Mouse (Mus musculus) embryo, embryonic 10 days (tissue): ENCODE measurements around the gene Jaml.

Source experiments
- DNase-seq: peaks from one replicate; pipeline ENCODE4 v3.0.0-alpha.2; 2015; ENCODE audit warnings: low spot score

Jaml gene

DNA sequence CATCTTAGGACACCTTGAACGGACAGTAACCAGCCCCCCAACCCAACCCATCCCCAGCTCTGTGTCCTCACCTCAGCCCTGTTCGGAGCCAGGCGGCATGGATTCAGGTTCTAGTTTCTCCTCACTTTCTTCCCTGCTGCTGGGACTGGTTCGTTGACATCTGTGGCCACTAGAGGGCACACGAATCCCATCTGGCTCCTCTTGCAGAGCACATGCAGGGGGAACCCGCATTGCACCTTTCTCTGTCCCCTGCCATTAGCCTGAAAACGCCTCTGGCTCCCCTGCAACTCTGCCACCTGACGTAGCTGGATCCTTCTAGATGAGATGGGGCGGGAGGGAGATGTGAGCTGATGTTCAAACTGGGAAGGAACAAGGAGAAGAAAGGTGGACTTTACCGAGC lies 42.8 kb downstream of the Jaml start:
- DNase-seq, result peak; percentile 89

DNA sequence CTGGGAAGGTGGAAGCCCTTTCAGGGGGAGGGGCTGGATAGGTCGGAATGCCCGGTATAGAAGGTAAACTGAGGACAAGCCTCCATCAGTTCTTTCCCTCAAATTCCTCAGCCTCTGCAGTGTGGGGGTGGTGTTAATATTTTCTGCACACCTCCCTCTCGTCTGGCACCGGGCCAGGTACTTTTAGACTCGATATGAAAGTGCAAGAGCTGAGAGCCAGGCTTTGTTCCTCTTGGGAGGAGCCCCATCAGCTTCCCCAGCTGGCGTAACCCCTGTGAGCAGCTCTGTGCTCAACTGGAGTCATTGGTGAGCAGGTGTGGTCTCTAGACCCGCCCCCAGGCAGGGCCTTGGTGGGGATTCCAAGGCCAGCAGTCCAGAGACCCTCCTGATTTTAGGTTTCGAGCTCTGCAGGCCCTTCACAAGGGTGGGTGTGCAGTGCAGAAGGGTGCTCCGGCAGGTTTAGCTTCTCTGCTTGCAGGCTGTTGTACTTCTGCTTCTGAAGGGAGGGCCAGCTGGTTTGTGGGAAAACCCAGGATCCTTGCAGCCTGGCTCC lies 43.3 kb downstream of the Jaml start:
- no peak for DNase-seq

DNA sequence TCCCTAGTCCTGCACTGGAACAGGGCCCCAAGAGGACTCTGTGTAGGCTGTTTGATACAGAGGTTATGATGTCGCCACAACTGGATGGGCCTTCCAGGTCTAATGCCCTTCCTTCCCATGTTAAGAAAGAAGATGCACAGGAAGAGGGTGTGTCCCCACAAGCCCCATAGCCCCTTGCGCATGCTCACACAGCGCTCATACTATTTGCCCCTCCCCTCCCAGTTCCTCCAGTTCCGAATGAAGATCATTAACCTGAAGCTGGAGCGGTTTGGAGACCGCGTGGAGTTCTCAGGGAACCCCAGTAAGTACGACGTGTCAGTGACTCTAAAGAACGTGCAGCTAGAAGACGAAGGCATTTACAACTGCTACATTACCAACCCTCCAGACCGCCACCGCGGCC lies 46.2 kb downstream of the Jaml start:
- no peak for DNase-seq

DNA sequence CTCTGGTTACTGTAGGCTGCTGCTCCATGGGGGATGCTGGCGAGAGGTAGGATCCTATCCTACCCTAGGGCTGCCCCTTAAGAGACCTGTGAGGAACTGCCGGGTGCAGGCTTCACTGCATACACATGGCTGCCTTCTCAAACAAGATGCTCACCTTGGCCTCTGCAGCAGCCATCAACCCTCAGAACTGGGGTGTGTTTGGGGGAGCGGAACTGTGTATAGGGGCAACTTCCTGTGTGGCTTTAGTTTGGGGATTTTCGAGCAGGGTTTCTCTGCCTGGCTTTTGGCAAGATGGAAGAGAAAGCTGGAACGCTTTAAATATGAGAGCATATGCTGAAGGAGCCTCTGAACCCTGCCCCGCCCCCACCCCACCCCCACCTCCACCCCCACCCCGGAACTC lies 48.0 kb downstream of the Jaml start:
- no peak for DNase-seq

DNA sequence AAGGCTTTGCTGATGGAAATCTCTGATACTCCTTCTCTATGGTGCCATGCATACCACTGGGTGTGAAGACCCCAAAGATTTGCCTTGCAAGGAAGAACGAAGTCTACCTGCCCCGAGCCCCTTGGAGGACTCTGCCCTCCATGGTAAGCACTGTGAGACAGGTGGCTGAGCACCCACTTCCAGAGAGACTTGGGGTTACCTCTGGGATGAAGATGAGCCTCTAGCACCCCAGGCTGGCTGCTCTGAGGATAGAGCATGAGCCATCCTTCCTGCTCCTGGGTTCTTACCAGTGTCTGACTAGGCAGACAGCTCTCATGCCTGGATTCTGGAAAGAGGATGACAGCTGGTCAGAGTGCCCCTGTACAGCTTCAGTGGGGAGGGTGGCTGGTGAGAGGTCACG lies 51.1 kb downstream of the Jaml start:
- no peak for DNase-seq

DNA sequence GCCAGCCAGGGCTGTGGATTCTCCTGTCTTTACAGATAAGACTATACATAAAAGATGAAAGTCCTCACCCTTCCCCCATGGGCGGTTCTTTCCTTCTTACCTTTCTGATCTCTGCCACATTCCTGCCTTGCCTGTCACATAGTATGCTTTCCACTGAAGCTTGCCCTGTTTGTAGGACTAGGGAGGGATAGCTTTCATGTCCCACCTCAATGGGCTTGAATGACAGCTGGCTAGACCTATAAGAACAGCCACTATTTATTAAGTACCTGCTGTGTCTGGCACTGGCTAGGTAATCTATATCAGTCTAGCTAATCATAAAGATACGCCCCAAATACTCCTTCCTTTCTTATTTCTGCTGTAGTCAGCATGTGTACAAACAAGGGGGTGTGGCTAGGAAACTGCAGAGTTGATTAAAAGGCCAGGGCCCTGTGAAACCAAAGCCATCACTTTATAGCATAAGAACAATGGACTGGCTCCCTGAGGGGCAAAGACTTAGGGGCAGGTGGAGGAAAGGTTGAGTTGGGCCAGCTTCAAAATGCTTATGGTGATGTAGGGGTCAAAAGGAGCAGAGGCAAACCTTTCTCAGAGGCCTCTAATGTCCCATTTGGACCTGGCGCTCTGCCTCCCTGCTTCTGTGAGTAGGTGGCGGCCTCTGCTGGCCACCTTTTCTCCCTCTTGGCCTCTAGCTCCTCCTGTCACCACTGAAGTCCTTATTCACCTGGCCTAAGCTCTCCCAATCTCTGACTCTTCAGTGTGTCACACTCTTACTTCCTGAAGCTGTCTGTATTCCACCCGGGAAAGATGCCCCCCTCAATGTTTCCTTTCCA lies 54.7 kb downstream of the Jaml start:
- DNase-seq, result peak; percentile 74

DNA sequence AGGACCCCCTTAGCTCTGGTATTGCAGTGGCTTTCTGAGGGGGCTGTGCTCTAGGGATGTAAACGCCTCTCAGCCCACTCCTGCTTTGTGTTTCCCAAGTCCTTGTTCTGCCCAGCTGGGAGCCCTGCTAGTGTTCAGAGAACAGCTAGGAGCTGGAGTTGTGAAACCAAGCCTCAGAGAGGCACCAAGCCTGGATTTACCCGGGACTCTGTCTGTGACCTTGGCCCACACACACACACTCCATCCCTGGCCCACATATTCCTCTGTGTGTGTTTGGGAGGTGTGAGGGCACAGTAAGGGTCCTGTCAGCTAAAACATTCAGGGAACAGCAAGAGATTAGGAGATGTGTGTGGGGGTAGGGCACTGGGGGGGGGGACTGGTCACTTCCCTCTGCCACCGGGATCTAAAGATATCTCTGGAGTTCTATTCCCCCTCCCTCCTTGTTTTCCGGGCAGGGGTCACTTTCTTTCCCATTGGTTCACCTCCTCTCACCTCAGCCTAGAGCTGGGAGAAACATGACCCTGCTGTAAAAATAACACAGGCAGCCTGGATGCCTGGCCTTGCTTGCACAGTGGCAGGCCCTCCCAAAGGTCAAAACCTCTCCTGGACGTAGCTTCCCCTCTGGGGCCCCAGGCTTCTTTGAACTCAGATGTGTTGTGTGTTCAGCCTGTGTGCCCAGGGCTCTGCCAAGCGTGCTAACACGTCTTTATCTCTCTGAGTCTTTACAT lies 57.6 kb downstream of the Jaml start:
- peak; percentile 76 for DNase-seq

DNA sequence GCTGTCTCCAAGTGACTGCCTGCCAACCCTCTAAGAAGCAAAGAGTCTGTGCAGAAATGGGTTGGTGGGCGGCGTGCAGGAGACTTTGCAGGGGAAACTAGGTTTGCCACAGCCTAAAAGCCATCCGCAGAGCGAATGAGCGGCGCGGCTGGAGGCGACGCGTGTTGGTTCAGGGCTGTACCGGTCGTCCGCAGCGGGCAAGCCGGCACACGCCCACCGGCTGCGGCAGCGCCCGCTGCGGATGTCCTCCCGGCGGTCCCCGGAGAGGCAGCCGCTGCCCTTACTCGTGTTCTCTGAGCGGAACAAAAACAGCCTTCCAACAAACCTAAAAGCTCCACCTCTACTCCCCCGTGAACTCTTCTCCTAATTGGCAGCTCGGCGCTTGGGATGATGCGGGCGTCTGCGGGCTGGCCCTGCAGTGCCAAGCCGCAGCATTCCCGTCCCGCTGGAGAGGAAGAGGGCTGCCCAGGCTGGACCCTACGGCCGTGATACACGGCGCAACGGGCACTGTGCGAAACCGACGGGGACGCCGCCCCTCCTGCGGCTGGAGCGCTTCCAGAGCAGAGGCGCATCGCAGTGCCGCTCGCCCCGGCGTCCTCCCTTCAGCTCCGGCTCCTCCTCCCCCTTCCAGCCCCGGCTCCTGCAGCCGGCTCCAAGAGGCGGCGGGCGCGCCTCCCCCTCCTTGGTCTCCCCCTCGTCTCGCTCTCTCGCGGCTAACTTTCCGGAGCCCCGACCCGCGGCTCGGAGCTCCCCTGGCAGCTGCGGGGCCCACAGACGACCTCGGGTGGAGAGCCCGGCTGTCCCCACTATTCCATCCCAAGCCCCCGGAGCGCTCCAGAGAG lies 59.4 kb downstream of the Jaml start, which contains the start of gene Scn4b:
Gene Scn4b (plus strand): TSS at position 205 of the 842 bp plus-strand sequence.
- DNase-seq, result peak; percentile 68

DNA sequence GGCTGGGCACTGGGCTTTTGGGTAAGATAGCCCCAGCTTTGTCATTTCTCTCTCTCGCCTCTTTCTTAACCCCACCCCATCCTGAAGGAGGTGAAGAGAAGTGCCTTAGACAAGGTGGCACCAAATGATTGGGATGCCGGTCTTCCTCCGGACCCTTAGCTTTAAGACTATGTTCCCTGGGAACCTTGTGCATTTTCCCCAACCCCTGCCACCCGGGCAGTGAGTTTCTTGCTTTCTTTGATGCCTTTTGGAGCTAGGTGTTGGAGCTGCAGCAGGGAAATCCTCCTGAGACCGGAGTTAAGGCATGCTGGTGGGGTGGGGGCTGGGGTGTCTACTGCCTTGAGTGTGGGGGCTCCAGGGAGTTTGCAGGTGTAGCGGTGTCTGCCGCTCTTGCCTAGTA lies 60.1 kb downstream of the Jaml start:
- DNase-seq, result no peak

DNA sequence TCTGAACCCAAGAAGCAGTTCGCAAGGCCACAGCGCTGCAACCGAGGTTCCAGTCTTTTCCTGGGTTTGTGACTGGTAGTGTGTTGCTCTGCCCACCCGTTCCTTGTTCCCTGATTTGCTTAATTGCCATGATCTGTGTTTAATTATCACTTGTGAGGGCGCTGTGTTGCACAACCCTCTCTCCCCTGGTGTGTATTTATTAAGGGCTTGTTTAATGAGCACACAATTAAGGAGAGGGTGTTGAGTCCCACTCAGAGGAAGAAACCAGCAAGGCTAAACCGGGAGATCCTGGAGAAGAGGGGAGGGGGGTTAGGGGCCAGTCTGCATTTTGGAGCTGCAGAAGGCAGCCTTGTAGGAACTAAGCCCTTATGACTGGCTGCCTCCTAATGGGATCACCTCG lies 62.0 kb downstream of the Jaml start:
- DNase-seq, result no peak

DNA sequence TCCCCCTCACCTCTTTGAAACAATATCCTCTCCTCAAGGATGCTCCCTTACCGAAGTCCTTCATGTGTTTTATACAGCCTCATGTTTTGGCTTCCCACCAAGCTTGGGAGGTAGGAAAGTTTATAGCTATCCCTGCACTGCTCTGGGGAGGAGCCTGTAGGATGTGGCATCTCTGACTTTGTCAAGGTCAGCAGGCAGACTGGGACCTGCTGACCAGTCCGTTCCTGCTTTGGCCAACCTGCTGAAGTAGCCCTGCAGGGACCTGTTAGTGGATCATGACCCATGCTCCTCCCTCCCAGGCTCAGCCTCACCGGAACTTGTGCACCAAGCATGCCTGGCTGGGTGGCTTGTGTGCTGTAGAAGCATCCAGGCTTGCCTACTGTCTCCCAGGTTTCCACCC lies 63.7 kb downstream of the Jaml start:
- no peak for DNase-seq

DNA sequence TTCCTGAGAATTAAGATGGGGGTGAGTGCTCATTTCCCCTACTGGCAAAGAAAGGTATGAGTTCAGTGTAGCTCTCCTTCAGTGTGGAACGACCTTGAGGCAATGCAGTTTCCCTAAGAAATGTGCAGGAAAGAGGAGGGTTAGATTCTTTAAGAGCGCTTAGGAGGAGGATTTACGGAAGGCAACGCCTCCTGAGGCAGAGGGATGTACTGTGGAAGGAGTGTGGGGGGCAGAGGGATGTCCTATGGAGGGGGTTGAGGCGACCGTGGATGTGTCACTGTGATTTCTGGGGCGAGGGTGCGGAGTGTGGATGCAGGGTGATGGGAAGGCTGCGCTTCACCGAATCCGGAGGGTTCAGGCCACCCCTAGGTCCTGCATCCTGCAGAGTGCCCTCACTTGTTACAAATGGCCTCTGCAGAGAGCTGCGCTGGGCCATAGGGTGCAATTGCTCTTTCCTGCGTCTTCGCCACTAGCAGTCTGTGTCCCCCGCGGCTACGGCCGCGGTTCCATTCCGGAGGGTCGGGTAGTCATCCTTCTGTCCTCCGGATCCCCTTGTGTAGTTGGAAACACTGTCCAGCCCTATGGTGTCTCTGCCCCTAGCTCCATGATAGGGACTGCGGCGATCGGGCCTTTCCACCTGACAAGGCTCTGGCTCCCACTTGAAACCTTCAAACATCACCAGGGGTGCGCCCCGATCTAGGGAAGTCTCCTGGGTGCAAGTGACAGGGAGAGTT lies 66.7 kb downstream of the Jaml start:
- DNase-seq, result peak; percentile 26

DNA sequence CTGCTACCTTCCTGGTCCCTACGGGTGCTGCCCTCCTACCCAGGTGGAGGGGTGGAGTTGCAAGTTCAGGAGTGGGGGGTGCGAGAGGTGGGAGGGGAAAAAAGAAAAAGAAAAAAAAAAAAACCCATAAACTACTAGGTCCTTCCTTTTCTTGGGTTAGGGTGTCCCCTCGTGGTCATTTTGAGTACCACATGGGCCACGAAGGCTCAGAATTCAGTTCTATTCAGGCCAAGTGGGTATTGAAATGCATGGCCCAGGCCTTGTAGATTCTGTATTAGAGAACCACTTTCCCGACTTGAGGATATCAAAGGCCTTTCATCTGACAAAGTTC lies 67.2 kb downstream of the Jaml start:
- DNase-seq, result peak; percentile 75

DNA sequence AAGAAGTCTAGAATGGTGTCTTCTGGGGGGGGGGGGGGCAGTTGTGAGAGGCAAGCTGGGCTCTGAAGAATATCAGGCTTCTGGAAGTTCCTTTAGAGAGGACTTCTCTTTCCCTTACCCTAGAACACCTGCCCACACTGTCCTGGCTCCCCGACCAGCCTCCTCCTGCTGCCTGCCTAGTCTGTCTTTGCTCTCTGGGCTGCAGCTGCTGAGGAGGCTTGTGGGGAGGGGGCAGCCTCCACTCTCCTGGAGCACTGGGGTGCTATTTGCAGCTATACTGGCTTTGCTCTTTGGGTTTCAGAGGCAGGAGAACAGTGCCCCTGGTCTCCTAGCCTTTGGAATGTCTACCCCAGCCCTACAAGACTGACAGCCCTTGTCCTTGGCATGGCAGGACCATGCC lies 72.0 kb downstream of the Jaml start:
- no peak for DNase-seq

DNA sequence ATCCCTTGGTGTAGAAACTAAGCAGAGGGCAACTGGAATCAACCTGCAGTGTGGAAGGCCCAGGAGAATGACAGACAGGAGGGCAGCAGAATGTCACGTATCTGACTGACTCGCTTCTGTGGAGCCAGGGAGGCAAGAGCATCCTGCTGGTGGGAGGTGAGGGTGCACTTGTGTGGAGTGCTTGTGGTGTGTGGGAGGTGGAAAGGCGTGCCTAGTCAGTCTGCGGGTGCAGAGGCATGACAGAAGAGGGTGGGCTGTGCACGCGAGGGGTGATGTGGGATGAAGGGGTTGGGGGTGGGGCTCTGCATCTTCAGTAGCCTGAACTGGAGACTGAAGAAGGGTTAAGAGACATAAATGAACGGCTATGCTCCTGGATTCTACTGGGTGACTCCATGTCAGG lies 74.4 kb downstream of the Jaml start:
- no peak for DNase-seq
